Mouse (Mus musculus) bone marrow macrophage, adult 2 months (primary cell): ENCODE measurements around the gene Cldn15.

Experiments
- CTCF ChIP-seq: IDR thresholded peaks from 2 replicates; pipeline ENCODE4 v1.5.1; 2012; ENCODE audit warnings: low read depth, mild to moderate bottlenecking, low read length, moderate library complexity
- POLR2A ChIP-seq: IDR thresholded peaks from 2 replicates; pipeline ENCODE4 v1.6.1; 2012; ENCODE audit warnings: mild to moderate bottlenecking, low read depth, low read length, borderline replicate concordance

DNA sequence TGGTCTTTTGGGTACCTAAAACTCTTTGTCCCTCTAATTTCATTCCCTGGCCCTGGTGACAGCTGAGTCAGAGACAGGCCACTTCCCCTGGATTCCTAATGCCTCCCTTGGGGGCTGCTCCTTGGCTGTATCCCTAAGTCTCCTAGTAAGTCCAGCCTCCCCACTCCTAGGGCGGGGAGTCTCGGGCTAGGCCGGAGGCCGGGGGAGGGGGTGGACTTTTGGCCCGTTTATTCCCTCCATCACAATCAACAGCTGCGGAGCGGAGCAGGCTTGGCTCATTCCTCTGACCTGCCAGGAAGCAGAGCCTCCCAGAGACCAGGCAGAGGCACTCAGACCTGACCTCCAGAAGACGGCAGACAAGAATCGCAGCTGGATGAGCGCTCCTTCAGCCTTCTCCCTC lies 1.2 kb downstream of the Cldn15 start:
- TF ChIP-seq POLR2A (no peak), CTCF (no peak)
